Mouse (Mus musculus) left cerebral cortex, postnatal 14 days (tissue): ENCODE measurements around the gene Mfsd13b. TPM values are rescaled to one million over a fixed set of nuclear protein-coding genes. Genes with fewer than 3 reads are reported as not detected.

Experiments used
- DNase-seq, 2 experiments: peaks; one replicate each; pipeline ENCODE4 v3.0.0; 2021 to 2022; ENCODE audit warnings: low spot score in 2 of 2, mixed read lengths in 1 of 2
- intact Hi-C: fragments of 180-260 bp; cut with DNase I; formaldehyde crosslinking; loops from one replicate; pipeline ENCODE4 v1.15.1; 2025
- total RNA-seq, 2 experiments: library from RNA; stranded (reverse); gene quantifications; 2 replicates each; pipeline ENCODE4 v1.2.3; 2021

Mfsd13b gene
- total RNA-seq, 2 experiments from 2014 or later = 0.32 TPM; not detected in 1

DNA sequence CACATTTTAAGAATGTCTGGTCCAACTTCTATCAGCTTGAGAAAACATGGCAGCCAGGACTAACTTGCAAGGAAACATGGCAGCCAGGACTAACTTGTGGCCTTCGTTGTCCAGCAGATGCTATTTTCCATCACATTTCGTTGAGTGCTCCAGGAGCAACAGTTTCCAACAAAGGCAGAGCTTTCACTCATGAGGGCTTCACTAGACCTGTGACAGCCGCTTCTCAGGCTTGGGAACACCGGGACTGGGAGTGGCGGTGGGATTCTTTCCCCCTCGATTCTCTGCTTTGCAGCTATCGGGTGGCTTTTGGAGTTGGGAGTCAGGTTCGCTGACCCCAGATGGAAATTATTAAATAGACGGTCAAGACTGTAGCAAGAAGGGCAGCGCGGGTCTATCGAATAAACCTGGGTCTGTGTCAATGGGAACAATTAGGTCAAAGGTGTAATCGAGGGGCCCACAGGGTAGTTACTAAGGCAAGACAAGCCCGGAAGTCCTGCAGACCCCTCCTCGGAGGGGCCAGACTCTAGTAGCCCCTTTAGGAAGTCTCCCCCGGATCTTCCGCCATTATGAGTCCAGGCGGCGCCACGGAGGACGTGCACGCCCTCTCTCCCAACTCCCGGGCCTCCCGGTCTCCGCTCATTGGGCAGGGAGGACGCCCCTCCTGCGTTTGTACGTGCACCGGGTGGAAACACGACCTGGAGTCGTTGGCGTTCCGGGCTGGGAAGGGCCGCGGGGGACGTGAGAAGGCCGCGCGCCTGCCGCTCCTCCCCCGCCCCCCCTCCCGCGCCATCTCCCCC lies 51.7 kb downstream of the Mfsd13b start, which contains the start of gene Mettl9:
TSS of gene Mettl9 (plus strand) at position 590 of the 797 bp plus-strand sequence.
- intact Hi-C loops = loop anchor here (5.0 to 10.0 kb wide), 2 partner anchors 52 to 199 kb away; partner anchors contain the start of genes Cdr2 and Mfsd13b
- peak; percentile 93 to 94 for DNase-seq

DNA sequence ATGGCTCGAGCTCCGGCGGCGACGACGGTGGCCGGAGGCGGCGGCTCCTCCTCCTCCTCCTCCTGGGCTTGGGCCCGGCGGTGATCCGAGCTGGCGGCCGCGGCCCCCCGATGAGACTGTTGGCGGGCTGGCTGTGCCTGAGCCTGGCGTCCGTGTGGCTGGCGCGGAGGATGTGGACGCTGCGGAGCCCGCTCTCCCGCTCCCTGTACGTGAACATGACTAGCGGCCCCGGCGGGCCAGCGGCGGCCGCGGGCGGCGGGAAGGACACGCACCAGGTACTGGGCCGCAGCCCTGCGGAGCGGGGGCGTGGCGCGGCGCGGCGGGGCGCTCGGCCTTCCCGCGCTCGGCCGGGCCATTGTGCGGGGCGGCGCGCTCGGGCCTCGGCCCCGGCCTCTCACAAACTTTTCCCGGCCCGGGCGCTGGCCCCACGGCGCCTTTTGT lies 52.4 kb downstream of the Mfsd13b start:
- no peak for DNase-seq
- intact Hi-C loops = loop anchor here (5.0 to 10.0 kb wide), 2 partner anchors 52 to 200 kb away; partner anchors contain the start of genes Cdr2 and Mfsd13b

DNA sequence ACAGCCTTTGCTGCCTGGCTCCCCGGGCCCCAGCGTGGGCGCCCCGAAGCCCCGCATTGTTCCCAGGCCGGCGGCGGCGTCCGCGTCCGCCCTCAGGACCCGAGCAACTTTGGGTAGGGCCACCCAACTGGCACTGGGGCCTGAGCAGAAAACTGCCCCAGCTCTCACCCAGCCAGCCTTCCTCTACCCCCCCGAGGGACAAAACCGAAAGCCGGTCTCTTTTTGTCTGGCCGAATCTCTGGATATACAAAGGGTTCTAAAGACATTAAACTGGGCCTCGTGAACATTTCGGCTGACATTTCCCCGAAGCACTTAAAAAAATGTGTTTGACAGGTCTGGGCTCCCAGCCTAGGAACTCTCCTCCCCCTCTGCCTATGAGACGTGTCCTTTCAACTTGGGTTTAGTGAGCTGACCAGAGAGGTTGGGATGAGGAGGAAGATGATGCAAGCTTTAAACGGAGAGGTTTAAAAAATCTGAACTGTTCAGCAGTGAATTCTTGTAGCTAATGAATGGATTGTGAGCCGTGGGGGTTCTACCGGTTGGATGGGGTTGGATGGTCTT lies 52.9 kb downstream of the Mfsd13b start:
- intact Hi-C loops = loop anchor here (10.0 kb wide), 1 partner anchor 200 kb away; no protein-coding TSS in a partner anchor
- peak; percentile 7 to 22 for DNase-seq

DNA sequence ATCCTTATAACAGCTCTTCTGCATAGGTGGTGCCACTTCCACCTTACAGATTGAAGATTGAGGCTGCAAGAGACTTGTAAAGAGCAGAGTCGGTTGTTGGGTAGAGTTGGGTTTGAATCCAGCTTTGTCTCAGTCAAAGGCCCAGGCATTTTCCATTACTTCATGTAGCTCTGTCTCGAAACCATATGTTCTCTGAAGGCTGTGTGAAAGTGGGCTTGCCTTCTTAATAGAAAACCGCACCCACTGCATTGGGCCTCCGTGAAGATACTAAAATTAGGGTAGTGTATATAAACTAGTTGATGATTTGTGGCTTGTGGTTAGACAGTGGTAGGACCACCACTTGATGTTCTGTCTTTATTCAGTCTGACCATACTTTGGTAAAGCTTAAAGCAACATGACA lies 58.3 kb downstream of the Mfsd13b start:
- no peak for DNase-seq
- intact Hi-C loops = no loop called here

DNA sequence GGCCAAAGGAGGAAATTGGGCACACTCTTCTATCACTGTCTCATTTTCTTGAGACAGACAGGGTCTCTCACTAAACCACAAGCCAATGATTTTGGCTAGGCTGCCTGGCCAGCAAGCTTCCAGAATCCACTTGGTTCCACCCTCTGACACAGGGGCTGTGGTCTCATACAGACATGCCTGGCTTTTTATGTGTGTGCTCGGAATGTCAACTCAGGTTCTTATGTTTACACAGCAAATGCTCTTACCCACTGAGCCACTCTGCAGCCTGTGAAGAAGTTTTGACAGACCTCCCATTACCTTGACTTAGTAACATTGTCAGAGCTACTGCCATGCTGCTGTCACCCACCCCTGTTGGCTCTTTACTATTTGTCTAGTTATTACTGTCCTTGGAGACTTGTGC lies 59.7 kb downstream of the Mfsd13b start:
- intact Hi-C loops = no loop called here
- DNase-seq = no peak

DNA sequence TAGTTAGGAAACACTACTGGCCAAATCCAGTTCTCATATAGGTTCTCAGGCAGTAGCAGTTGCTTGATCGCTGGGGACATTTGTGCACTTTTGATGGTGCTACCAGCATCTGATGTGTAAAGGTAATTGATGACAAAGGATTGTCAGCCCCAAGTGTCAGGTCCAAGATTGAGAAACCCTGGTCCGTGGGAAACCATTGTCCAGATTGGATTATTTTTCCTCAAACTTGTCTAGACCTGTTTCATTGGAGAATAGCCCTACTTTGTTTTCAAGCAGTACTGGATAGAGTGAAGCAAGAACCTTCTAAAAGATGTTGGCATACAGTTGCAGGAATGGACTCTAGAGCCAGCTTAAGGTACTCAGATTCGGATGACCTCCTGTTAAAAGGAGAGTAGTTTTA lies 60.7 kb downstream of the Mfsd13b start:
- intact Hi-C loops = no loop called here

DNA sequence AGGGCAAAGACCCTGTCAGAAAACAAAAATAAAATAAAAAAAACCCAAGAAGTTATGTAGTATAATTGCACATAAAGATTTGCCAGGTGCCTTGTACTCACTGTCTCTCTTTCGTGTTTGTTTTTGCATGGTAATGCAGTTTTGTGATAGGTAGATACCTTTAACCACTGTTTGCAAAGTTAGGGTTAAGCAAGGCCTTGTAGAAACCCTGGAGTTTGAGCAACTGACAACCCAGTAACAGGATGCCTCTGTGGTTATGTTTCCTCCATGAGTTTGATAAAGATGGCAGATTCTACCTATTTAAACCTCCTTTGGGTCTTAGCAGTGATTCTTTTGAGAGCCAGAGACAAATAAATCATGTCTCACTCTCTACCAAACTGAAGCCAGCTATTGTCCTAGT lies 61.2 kb downstream of the Mfsd13b start:
- intact Hi-C loops = no loop called here
- no peak for DNase-seq

More for the DNA sequence above, 60.7 kb downstream of the Mfsd13b start:
- DNase-seq = no peak

DNA sequence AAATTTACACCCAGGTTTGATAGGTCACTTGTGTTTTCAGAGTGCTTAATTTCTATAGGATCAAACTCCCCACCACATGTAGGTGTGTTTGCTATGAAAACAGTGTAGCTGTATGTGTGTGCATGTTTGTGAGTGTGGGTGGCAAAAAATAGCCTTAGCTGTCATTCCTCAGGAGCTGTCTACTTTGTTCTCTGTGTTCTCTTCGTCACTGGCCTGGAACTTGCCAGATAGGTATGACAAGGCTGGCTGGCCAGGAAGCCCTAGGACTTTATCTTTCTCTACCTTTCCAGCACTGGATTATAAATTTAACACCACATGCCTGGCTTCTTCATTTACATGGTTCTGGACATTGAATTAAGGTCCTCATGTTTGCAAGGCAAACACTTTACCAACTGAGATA lies 61.9 kb downstream of the Mfsd13b start:
- DNase-seq = no peak
- intact Hi-C loops = no loop called here

DNA sequence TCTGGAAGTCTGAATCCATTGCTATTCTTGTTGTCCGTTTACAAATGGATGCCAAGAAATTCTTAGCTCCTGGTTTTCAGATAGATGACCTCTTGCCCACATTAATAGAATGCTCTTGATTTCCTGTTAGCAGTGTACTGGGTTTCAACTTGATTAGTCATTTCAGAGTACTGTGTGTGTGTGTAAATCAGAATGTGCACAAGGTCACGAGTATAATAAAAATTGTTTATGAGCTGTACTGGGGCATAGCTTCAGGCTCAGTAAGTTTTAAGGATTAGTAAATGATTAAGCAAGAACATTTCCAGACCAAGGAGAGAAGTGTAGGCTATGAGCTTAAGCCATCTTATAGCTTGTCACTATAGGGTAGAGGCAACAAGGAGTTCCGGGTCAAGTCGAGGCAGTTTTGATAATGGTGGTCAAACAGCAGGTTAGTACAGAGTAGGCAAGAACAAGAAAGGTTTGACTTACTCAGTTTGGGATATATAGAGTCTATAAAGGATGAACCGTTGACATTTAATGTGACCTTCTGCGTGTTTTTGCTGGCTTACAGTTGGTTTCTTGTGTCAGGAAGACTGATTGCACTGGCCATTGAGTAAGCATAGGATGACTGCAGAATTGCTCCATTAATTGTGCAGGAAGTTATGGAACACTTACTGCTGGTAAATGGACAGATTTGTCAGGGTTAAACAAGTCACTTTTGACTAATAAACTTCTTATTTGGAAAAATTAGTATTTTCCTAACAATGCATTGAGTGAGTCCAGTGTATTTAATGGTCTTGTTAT lies 63.6 kb downstream of the Mfsd13b start:
- DNase-seq = no peak
- intact Hi-C loops = no loop called here

DNA sequence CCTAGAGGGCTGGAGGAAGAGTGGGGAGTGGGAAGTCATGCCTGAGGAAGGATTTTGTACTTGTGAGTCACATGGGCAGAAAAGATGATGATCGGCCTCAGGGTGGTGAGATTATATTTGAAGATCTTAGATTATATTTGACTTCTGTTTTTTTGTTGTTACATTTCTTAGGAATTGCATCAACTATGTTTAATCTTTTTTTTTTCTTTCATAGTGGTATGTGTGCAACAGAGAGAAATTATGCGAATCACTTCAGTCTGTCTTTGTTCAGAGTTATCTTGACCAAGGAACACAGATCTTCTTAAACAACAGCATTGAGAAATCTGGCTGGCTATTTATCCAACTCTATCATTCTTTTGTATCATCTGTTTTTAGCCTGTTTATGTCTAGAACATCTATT lies 65.3 kb downstream of the Mfsd13b start:
- no peak for DNase-seq
- intact Hi-C loops = no loop called here

DNA sequence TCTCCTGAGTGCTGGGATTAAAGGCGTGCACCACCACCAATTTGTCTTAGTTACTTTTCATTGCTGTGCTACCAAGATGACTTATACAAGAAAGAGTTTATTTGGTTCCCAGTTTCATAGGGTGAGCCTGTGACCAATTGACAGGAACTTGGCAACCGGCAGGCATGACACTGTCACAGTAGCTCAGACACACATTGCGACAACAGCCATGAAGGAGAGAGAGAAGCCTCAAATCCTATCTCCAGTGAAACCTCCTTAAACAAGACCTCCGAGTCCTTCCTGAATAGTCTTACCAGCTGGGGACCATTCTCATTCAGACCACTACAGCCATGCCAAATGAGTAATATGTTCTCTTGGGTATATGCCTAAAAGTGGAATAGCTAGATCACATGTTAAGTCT lies 70.8 kb downstream of the Mfsd13b start:
- intact Hi-C loops = no loop called here
- DNase-seq = no peak

DNA sequence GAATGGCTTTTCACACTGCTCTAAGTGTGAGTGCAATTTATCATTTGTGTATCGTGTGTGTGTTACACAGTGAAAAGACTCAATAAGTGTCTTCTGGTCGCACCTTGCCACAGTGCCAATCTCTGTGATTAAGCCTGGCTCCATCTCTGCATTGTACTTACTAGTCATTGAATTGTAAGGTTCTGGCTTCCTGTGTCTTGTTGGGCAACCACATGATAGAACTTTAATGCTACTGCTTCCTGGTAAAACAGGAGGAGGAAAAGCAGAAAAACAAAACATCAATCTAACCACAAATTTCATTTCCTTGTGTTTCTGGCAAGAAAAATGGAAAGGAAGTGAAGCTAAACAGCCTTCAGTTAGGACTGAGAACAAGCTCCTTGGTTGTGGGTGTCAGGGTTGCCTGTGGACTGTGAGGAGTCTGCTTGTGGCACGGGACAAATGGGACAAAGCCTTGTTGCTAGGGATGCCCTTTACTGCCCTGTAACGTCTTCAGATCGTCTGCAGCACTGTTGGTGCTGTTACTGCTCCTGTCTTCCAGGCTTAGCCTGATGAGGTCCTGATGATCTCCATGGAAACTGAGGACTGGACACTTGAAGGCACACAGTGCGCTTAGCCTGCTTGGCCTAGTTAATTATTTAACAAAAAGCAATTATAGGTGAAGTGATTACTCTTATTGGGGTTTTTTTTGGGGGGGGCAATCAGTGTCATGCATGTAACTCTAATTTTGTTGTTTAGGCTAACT lies 77.3 kb downstream of the Mfsd13b start:
- DNase-seq = no peak
- intact Hi-C loops = no loop called here

DNA sequence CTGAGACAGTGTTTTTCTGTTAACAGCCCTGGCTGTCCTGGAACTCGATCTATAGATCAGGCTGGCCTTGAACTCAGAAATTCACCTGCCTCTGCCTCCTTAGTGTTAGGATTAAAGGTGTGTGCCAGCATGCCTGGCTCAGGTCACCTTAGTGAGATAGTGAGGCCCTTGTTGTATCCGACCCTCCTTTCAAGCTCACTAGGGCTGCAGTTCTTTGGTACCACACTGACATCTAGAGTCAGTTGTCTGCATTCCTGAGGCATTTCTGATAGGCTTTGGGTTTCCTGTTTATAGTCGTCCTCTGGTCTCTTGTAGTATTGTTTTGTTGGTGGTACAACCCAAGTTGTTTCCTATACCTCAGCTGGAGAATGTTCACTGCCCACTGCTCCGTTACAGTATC lies 82.0 kb downstream of the Mfsd13b start:
- intact Hi-C loops = loop anchor here (2.0 kb wide), 1 partner anchor 130 kb away; no protein-coding TSS in a partner anchor
- peak; percentile 27 to 31 for DNase-seq

Other genes with a start within 250 kb of the Mfsd13b start
- 10 to 100 TPM; 14.1 to 20.5 TPM for gene Vwa3a, start 243.2 kb upstream of the Mfsd13b start, total RNA-seq
- under 1 TPM in 1 of 2 experiments, not detected in 1; 0.25 TPM for gene Gm5737, start 170.1 kb upstream of the Mfsd13b start, total RNA-seq
- gene Eef2k, start 139.7 kb upstream of the Mfsd13b start, total RNA-seq = 10 to 100 TPM; 31.6 to 42.9 TPM
- gene Polr3e, start 64.8 kb upstream of the Mfsd13b start, total RNA-seq = 10 to 100 TPM; 30.4 to 30.9 TPM
- 1 to 10 TPM; 4.6 to 4.7 TPM for gene Cdr2, start 197 bp upstream of the Mfsd13b start, total RNA-seq
- gene Mettl9, start 51.9 kb downstream of the Mfsd13b start, total RNA-seq = 10 to 100 TPM; 74.0 to 75.4 TPM
- under 1 TPM in 1 of 2 experiments, not detected in 1; 0.37 TPM for gene Igsf6, start 92.1 kb downstream of the Mfsd13b start, total RNA-seq
- gene Otoa, start 99.1 kb downstream of the Mfsd13b start, total RNA-seq = under 1 TPM; 0.24 to 0.32 TPM